Mouse (Mus musculus): Measurements from ENCODE around the gene 2700081O15Rik.
"Not testable (repeated sequence)": the region's sequence is repeated elsewhere in the genome, so short reads cannot be mapped to it uniquely, and the experiment has no call there.

2700081O15Rik gene

GRCm38 (mm10) chr19:7416834-7417735 is at the start of gene 2700081O15Rik:
Gene 2700081O15Rik, plus strand, starts transcription at chr19:7417625.
- in situ Hi-C loops (cut with MboI, MseI), result no loop called here

DNA sequence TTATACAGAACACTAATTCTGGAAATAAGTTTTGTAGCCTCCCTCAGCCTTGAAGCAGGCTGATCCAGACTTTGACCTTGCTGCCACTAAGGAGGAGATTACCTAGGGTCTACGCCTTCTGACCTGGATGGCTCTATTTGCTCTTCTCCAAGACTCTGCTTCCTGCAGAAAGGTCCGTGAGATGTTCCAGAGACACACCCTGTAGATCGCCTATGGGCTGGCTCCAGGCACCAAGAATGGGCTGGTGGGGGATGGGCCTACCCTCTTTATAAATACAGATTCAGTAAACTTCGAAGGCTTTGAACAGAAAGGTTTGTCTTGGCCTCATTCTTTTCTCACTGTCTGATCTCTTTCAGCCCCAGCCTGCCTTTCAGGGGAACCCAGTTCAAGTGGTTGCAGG is 48.0 kb upstream of the 2700081O15Rik start:
- in situ Hi-C loops (cut with MboI, MseI), result not testable (repeated sequence)

DNA sequence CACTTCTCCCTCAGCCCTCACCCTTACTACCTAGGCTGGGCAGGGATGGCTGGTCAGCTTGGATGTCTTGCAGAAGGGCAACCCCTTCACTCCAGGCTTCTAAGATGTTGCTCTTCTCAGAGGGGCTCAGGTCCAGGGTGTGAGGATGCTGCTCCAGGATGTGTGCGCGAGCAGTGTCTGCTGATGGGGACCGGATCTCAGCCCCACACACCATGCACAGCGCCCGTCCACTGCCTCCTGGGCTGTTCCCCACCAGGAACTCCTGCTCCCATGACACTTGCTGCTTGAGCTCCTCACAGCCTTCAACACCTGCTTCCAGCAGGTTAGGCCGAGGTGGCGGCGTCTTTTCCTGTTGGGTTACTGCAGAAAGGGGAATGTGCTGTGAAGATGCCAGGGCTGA is 42.9 kb upstream of the 2700081O15Rik start:
- in situ Hi-C loops (cut with MboI, MseI), result no loop called here

GRCm38 (mm10) chr19:7377639-7378038 is 39.8 kb upstream of the 2700081O15Rik start:
- in situ Hi-C loops (cut with MboI, MseI), result no loop called here

DNA sequence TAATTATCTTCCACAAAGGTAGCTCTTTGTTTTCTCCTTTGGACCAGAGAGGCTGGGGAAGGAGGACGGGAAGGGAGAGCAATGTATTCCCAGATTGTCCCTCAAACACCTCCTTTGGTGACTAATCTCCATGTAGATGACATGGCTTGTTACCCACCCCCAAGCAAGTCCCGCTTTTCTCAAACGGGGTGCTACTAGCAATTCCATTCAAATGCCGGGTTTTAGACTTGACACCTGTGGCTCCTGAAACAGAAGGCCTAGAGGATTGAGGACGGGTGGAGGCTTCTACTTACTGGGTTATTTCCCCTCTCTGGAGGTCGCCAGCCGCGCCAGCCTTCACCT is 35.5 kb upstream of the 2700081O15Rik start:
- in situ Hi-C loops (cut with MboI, MseI), result loop anchor here (10.0 kb wide), 1 partner anchor 1193 kb away; no protein-coding TSS in a partner anchor

GRCm38 (mm10) chr19:7382248-7382902 is 35.0 kb upstream of the 2700081O15Rik start:
- in situ Hi-C loops (cut with MboI, MseI), result loop anchor here (10.0 kb wide), 1 partner anchor 1192 kb away; no protein-coding TSS in a partner anchor

- in situ Hi-C loops (cut with MboI, MseI), result loop anchor here (10.0 kb wide), 1 partner anchor 1192 kb away; no protein-coding TSS in a partner anchor
These were observed 34.2 kb upstream of the 2700081O15Rik start, which contains the start of gene Spindoc for GRCm38 (mm10) chr19:7382903-7383865. Gene Spindoc, minus strand, starts transcription at chr19:7382994.

GRCm38 (mm10) chr19:7386042-7386441 is 31.4 kb upstream of the 2700081O15Rik start:
- in situ Hi-C loops (cut with MboI, MseI), result loop anchor here (10.0 kb wide), 1 partner anchor 1189 kb away; no protein-coding TSS in a partner anchor

GRCm38 (mm10) chr19:7388488-7388887 is 28.9 kb upstream of the 2700081O15Rik start:
- in situ Hi-C loops (cut with MboI, MseI), result loop anchor here (10.0 kb wide), 1 partner anchor 1186 kb away; no protein-coding TSS in a partner anchor

GRCm38 (mm10) chr19:7396867-7397826 is 20.3 kb upstream of the 2700081O15Rik start:
- in situ Hi-C loops (cut with MboI, MseI), result not testable (repeated sequence)

DNA sequence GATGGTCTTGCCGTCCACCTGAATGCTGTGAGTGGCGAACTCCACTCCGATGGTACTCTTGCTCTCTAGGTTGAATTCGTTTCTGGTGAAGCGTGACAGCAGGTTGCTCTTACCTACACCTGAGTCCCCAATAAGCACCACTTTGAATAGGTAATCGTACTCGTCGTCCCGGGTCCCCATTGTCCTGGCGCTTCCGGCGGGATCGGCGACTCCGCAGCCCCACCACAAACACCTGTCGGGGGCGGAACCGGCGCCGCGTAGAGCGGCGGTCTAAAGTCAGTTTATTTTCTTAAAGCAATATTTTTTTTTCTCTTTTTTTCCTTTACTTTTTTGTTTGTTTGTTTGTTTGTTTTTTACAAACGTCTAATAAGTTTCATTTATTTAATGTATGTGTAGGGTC is 18.5 kb upstream of the 2700081O15Rik start:
- in situ Hi-C loops (cut with MboI, MseI), result not testable (repeated sequence)

DNA sequence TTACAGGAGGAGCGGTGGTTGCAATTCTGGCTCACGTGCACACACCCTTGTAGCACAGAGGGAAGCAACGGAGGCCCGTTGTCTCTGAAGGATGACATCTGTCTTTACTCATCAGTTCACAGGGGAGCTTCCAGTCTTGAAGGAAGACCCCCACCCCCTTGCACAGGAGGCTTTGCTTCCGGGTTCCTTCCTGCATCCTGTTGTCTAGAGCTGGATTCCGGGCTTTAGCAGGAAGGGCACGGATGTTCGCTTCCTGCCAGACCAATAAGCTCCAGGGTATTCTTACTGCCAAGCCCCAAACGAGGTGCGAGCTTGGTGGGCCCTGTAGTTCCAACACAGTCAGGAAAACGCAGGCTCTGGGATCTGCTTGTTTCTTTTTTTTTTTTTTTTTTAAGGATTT is 16.8 kb upstream of the 2700081O15Rik start:
- in situ Hi-C loops (cut with MboI, MseI), result loop anchor here (10.0 kb wide), 1 partner anchor 634 kb away; no protein-coding TSS in a partner anchor

- in situ Hi-C loops (cut with MboI, MseI), result loop anchor here (10.0 kb wide), 1 partner anchor 630 kb away; no protein-coding TSS in a partner anchor
These were observed 12.7 kb upstream of the 2700081O15Rik start for GRCm38 (mm10) chr19:7404623-7405229.

DNA sequence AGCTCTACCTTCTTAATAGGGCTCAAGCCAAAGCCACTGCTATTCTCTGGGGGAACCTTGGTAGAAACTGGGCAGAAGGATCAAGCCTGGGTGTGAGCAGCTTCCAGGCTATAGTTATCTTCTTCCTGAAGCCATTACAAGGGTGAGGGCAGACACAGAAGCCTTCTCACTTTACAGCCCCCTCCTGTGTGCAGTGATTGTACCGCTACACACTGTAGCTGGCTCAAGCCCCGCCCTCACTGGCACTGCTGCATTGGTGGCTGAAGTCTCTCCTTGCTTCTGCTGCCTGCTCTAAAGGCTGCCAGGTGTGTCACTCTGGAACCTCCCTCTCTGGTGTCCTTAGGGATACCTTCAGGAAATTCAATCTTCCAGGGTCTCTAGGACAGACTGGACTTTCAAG is 5.1 kb upstream of the 2700081O15Rik start:
- in situ Hi-C loops (cut with MboI, MseI), result no loop called here

DNA sequence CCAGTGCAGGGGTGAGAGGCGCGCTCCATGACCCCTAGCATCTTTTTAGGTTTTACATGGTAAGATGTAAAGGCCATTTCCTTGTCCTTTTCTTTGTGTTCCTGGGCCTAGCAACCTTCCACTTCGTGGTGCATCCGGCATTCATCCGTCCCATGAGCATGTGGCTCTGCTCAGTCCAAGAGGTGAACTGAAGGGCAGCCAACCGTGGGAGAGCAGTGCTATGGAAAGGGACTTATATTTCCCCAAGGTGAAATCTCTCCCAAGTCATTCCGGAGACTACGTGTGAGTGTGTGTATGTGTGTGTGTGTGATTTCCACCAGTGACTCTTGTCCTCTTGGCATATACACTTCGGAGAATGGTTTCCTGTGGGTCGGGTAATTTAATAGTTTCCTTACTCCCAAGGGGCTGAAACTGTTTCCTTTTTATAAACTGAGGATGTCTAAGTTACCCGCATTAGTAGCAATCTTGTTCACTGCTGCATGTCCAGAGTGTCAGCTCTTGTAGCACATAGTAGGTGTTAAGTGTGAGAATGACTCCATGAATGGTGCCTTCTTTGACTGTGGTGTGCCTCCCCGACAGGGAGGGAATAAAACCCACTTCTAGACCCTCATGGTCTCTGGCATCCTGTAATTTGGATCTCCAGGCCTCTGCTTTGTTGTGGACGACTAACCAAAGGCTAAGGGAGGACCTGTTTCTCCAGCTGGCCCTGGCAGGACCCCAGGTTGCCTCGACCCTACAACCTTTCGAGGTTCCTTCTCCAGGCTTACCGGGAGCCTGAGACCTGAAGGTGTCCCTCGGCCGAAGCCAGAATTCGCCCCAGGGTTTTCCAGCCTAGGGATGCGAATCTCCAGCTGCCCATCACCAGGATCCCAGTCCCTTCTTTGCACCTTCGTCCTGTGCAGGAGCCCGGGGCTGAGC is 1.2 kb upstream of the 2700081O15Rik start:
- in situ Hi-C loops (cut with MboI, MseI), result no loop called here

- in situ Hi-C loops (cut with MboI, MseI), result no loop called here
These were observed 755 bp downstream of the 2700081O15Rik start for GRCm38 (mm10) chr19:7417911-7418849.

GRCm38 (mm10) chr19:7419134-7419533 is 1.7 kb downstream of the 2700081O15Rik start:
- in situ Hi-C loops (cut with MboI, MseI), result no loop called here
